Mouse (Mus musculus) heart, embryonic 15.5 days (tissue): Measurements from ENCODE around the gene Hadha. TPM values are rescaled to one million over a fixed set of nuclear protein-coding genes. Genes with fewer than 3 reads are reported as not detected.

Experiments
- ATAC-seq: fragments of 200-750 bp; cut with Nextera tagmentation; replicated peaks from 2 replicates; pipeline ENCODE4 v1.8.0; 2017; ENCODE audit warnings: low read depth, moderate TSS enrichment; ENCODE audit not compliant: insufficient number of reproducible peaks, insufficient read depth, low FRiP score
- H3K27ac ChIP-seq: fragments of 300-500 bp; sonication (generic); 2 replicates; pipeline ENCODE4 v1.5.1; 2015; ENCODE audit warnings: mild to moderate bottlenecking, inconsistent platforms
- H3K27me3 ChIP-seq: fragments of 300-500 bp; sonication (generic); 2 replicates; pipeline ENCODE4 v1.6.1; 2015; ENCODE audit warnings: inconsistent platforms
- H3K36me3 ChIP-seq: fragments of 300-500 bp; sonication (generic); 2 replicates; pipeline ENCODE4 v1.6.1; 2015; ENCODE audit warnings: mild to moderate bottlenecking, inconsistent platforms
- H3K4me1 ChIP-seq: fragments of 300-500 bp; sonication (generic); replicated peaks from 2 replicates; pipeline ENCODE4 v1.6.1; 2015; ENCODE audit warnings: inconsistent platforms
- H3K4me2 ChIP-seq: fragments of 300-500 bp; sonication (generic); 2 replicates; pipeline ENCODE4 v1.6.1; 2015; ENCODE audit warnings: inconsistent platforms, mild to moderate bottlenecking, moderate library complexity
- H3K4me3 ChIP-seq: fragments of 300-500 bp; sonication (generic); 2 replicates; pipeline ENCODE4 v1.5.1; 2015; ENCODE audit warnings: mild to moderate bottlenecking, inconsistent platforms
- H3K9ac ChIP-seq: fragments of 300-500 bp; sonication (generic); 2 replicates; pipeline ENCODE4 v1.6.1; 2015; ENCODE audit warnings: mild to moderate bottlenecking, inconsistent platforms
- H3K9me3 ChIP-seq: fragments of 300-500 bp; sonication (generic); replicated peaks from 2 replicates; pipeline ENCODE4 v1.6.1; 2016; ENCODE audit warnings: inconsistent platforms
- WGBS: fragments of 180-500 bp; shearing (Covaris S2); methylation state at CpG from one replicate; pipeline ENCODE4 v1.1.7; 2015; ENCODE audit warnings: mixed read lengths; 5-methylcytosine and 5-hydroxymethylcytosine counted together
- microRNA counts: library from miRNA; unstranded; fragments of <30 nt; microRNA quantifications from one replicate; lab custom pipeline; 2016
- microRNA-seq: library from miRNA; unstranded; fragments of <30 nt; microRNA quantifications from one replicate; pipeline ENCODE4, GENCODE M21; 2016
- polyA plus RNA-seq: library from polyadenylated mRNA; unstranded; fragments of >200 nt; fragmentation: Nextera tagmentation; extraction: Ambion mirVana; gene quantifications from 2 replicates; pipeline ENCODE4 v1.2.1, GENCODE M21; 2015

Hadha gene
- polyA plus RNA-seq, 1 experiment from 2014 or later: 298 TPM

- Histone ChIP-seq H3K4me1 (peaks cover 16% of the 10 kb centered on the region), H3K27me3 (peaks cover 60% of the 10 kb centered on the region), H3K27ac (no peak overlapping the region), H3K9ac (no peak overlapping the region), H3K4me2 (no peak overlapping the region), H3K9me3 (no peaks in the 10 kb centered on the region), H3K36me3 (no peaks in the 10 kb centered on the region), H3K4me3 (no peak overlapping the region)
- WGBS: 90% methylated on average over 3 of the region's 3 CpGs
- ATAC-seq: no peak
Observed at GRCm38 (mm10) chr5:30103340-30103739, 51.6 kb downstream of the Hadha start.

GRCm38 (mm10) chr5:30098260-30098659 lies 56.7 kb downstream of the Hadha start:
- Histone ChIP-seq H3K4me3 (no peak overlapping the region), H3K9me3 (no peaks in the 10 kb centered on the region), H3K27me3 (peaks cover 10% of the 10 kb centered on the region), H3K4me1 (no peaks in the 10 kb centered on the region), H3K36me3 (no peaks in the 10 kb centered on the region), H3K4me2 (no peak overlapping the region), H3K27ac (no peak overlapping the region), H3K9ac (no peak overlapping the region)
- 81% methylated on average over 1 of the region's 1 CpGs for WGBS
- no peak for ATAC-seq

DNA sequence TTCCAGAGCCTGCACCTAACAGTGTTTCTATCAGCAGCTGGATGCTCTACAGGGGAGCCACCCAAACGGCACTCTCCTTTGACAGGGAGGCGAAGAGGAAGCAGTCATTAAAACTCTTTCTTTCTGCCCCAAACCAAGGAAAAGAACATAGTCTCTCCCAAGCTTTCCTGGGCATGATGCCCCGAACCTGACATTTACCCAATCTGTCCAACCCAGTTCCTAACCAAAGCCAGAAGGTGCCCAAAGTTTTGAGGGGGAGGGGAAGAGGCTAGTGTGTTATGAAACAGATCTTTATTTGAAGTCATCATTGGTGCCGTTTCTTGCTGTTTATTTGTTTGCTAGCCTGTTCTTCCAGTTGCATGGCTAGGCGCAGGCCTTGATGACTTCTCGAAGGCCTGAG lies 59.2 kb downstream of the Hadha start:
- no peak overlapping the region for H3K27ac ChIP-seq
- no peaks in the 10 kb centered on the region for H3K27me3 ChIP-seq
- 63% methylated on average over 6 of the region's 6 CpGs for WGBS
- no peak for ATAC-seq
- H3K4me3 ChIP-seq: no peak overlapping the region
- H3K9me3 ChIP-seq: no peaks in the 10 kb centered on the region
- no peak overlapping the region for H3K9ac ChIP-seq
- H3K4me2 ChIP-seq: no peak overlapping the region
- H3K36me3 ChIP-seq: no peaks in the 10 kb centered on the region
- H3K4me1 ChIP-seq: no peaks in the 10 kb centered on the region

DNA sequence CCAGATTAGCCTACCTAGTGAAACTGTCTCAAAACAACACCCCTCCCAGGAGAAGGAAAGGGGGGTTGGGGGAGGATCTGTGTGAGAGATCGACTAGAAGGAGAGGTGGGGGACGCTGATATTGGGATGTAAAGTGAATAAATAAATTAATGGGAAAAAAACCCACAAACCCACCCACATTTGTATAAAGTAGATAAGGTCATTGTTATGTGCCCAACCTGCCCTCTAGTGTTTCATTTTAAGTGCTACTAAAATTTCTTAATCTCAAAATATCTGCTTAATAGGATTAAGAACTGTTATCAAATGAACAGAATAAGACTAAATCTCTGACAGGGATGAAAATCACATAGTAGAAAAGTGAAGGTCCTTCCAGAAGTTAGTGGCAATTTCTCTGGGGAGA lies 60.6 kb downstream of the Hadha start:
- Histone ChIP-seq H3K36me3 (no peaks in the 10 kb centered on the region), H3K4me3 (no peak overlapping the region), H3K27me3 (no peaks in the 10 kb centered on the region), H3K27ac (no peak overlapping the region), H3K9me3 (no peaks in the 10 kb centered on the region), H3K9ac (no peak overlapping the region), H3K4me1 (no peaks in the 10 kb centered on the region), H3K4me2 (no peak overlapping the region)
- no peak for ATAC-seq
- 45% methylated on average over 2 of the region's 2 CpGs for WGBS

- 52% methylated on average over 13 of the region's 13 CpGs for WGBS
- no peak overlapping the region for H3K4me3 ChIP-seq
- ATAC-seq: no peak
- no peak overlapping the region for H3K27ac ChIP-seq
- H3K27me3 ChIP-seq: no peaks in the 10 kb centered on the region
- no peaks in the 10 kb centered on the region for H3K36me3 ChIP-seq
- H3K9ac ChIP-seq: no peak overlapping the region
- H3K9me3 ChIP-seq: no peaks in the 10 kb centered on the region
- H3K4me2 ChIP-seq: no peak overlapping the region
- H3K4me1 ChIP-seq: no peaks in the 10 kb centered on the region
Observed at GRCm38 (mm10) chr5:30092701-30093100, 62.3 kb downstream of the Hadha start.

GRCm38 (mm10) chr5:30072825-30073821 lies 81.8 kb downstream of the Hadha start, which contains the start of gene Tyms:
Tyms (minus strand) TSS chr5:30073617.
- H3K27ac ChIP-seq: peak within 1 kb of the TSS; percentile 82
- peak; percentile 84 for ATAC-seq
- H3K27me3 ChIP-seq: no peaks in the 10 kb centered on the region
- H3K9ac ChIP-seq: peak within 1 kb of the TSS; percentile 71
- peaks cover 25% of the 10 kb centered on the region for H3K36me3 ChIP-seq
- H3K4me2 ChIP-seq: peak within 1 kb of the TSS; percentile 83
- H3K4me3 ChIP-seq: peak within 1 kb of the TSS; percentile 83
- under 1% methylated on average over 45 of the region's 45 CpGs for WGBS
- peaks cover 12% of the 10 kb centered on the region for H3K4me1 ChIP-seq
- H3K9me3 ChIP-seq: no peaks in the 10 kb centered on the region

- Histone ChIP-seq H3K4me2 (peak overlapping the region; percentile 83), H3K4me3 (peak overlapping the region; percentile 83), H3K9ac (peak overlapping the region; percentile 71), H3K27ac (no peak overlapping the region), H3K4me1 (peaks cover 12% of the 10 kb centered on the region), H3K9me3 (no peaks in the 10 kb centered on the region), H3K36me3 (peaks cover 32% of the 10 kb centered on the region), H3K27me3 (no peaks in the 10 kb centered on the region)
- WGBS: 37% methylated on average over 3 of the region's 3 CpGs
- no peak for ATAC-seq
Observed at GRCm38 (mm10) chr5:30072377-30072776, 82.6 kb downstream of the Hadha start.

DNA sequence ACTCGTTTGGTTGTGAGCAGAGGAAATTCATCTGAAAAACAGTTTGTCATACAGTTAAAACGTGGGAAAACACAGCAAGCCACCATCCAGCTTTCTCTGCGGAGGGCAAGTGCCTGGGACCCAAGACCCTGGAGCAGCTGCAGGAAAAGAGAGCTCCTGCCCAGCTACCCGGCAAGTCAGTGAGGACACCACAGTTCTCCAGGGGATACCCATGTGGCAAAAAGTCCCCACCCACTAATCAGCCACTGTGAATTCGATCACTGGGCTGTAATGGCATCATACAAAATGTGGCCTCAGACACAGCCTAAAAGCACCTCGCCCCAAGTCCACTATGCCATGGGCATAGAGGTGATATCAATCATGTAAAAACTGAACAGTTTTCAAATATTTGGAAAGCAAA lies 83.3 kb downstream of the Hadha start:
- H3K36me3 ChIP-seq: peaks cover 35% of the 10 kb centered on the region
- peak overlapping the region; percentile 17; the same call in 1 of the 2 replicates for H3K9ac ChIP-seq
- no peaks in the 10 kb centered on the region for H3K27me3 ChIP-seq
- no peak for ATAC-seq
- H3K4me2 ChIP-seq: peak overlapping the region; percentile 83
- H3K9me3 ChIP-seq: no peaks in the 10 kb centered on the region
- H3K27ac ChIP-seq: no peak overlapping the region
- H3K4me1 ChIP-seq: peaks cover 12% of the 10 kb centered on the region
- H3K4me3 ChIP-seq: peak overlapping the region; percentile 83
- WGBS: 75% methylated on average over 6 of the region's 6 CpGs

MicroRNAs encoded within 50 kb of the gene (microRNA counts, 519-probe panel; counts per million panel counts)
- microRNA mmu-miR-1960 (lab: Ali Mortazavi, UCI): 1,805 counts per million, percentile 14 among the panel's probes with 10 or more counts

Small RNAs within 50 kb of the gene (microRNA-seq; reads per million reads assigned to microRNA genes)
- gene Mir1960: 1.3 reads per million

Other genes with a start within 250 kb of the Hadha start
- 0.13 and 0.33 TPM in 2 replicates for gene Il6, start 142.0 kb downstream of the Hadha start, polyA plus RNA-seq
- 84.8 and 113 TPM in 2 replicates for gene Tyms, start 81.5 kb downstream of the Hadha start, polyA plus RNA-seq
- 0.18 and 0.25 TPM in 2 replicates for gene Garem2, start 50.0 kb downstream of the Hadha start, polyA plus RNA-seq
- not detected in 2 replicates for gene 3110082J24Rik, start 49.1 kb downstream of the Hadha start, polyA plus RNA-seq
- gene Hadhb, start 86 bp upstream of the Hadha start, polyA plus RNA-seq: 361 and 426 TPM in 2 replicates
- 0.25 and 0.46 TPM in 2 replicates for gene Adgrf3, start 50.6 kb upstream of the Hadha start, polyA plus RNA-seq
- gene Selenoi, start 77.4 kb upstream of the Hadha start, polyA plus RNA-seq: 13.3 and 13.9 TPM in 2 replicates
- 0.84 and 2.7 TPM in 2 replicates for gene Drc1, start 126.2 kb upstream of the Hadha start, polyA plus RNA-seq